Mouse (Mus musculus) liver, embryonic 14.5 days (tissue): ENCODE measurements around the gene Gpr12.

Experiments
- CTCF ChIP-seq: IDR thresholded peaks from 2 replicates; pipeline ENCODE4 v1.5.1; 2016; ENCODE audit warnings: antibody characterized with exemption, low read depth, control low read depth
- EP300 ChIP-seq: IDR thresholded peaks from 2 replicates; pipeline ENCODE4 v1.6.1; 2016; ENCODE audit warnings: antibody characterized with exemption, low read depth

DNA sequence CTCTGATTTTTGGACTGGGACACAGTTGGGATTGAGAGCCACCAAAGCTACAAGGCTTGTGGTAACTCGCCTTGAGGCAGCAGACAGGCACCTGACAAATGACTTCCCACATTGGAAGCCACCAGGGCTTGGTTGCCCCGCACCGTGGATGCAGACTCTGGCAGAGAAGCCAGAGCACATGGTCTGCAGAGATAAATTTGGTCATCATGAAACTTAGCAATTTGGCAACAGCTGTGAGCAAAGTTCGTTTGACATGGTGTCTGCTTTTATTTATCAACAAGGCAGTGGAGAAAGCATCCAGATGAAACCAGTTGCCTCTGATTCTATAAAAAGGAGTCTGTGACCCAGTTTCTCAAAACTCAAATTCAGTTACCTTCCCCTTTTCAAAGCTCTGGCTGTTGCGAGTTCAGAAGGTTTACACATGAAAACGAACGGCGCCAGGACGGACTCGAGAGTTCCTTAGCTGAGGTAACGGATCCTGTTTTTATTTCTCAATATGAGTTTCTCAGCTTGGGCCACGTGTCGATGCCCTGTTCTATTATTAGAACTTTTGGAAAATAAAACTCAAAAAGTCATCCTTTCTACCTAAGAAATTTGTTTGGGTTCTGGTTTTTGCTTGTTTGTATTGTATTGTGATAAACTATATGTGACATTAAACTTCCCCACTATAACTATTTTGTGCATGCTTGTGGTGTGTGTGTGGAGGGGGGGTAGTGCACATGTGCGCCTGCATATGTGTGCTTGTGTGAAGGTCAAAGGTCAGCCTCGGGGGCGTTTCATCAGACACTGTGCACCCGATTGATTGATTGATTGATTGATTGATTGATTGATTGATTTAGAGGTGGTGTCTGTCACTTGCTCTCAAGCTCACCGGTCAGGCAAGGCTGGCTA is 11.8 kb upstream of the Gpr12 start:
- TF ChIP-seq CTCF = no peak
- no peak for TF ChIP-seq EP300
